Mouse (Mus musculus) layer of hippocampus, postnatal 36 days (tissue): ENCODE results near the gene Fdx1l. TPM values are rescaled to one million over a fixed set of nuclear protein-coding genes. Genes with fewer than 3 reads are reported as not detected.

Source experiments
- DNase-seq, 2 experiments: peaks; one replicate each; pipeline ENCODE4 v3.0.0; 2022
- microRNA-seq, 2 experiments: library from miRNA; unstranded; fragments of <30 nt; microRNA quantifications; one replicate each; pipeline ENCODE4 v1.2.0; 2021
- total RNA-seq, 2 experiments: library from RNA; stranded (reverse); gene quantifications; 2 replicates each; pipeline ENCODE4 v1.2.3; 2021

The Fdx1l gene
- total RNA-seq, 2 experiments from 2014 or later = 56.0 to 64.5 TPM

- DNase-seq = no peak
These were observed 45.6 kb downstream of the Fdx1l start for GRCm38 (mm10) chr9:21027774-21028290.

DNA sequence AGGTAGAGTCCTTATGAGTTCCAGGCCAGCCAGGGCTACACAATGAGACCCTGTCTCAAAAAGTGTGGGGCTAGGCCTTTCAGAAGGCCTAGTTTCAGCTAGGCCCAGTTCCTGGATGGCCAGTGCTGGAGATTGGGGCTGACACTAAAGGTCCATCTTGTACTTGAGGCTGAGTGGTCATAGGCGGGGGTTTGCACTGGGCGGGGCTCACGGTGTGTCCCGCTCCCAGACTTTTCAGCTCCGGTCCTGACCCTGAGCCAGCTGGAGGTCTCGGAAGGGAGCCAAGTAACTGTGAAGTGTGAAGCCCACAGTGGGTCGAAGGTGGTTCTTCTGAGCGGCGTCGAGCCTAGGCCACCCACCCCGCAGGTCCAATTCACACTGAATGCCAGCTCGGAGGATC, 46.6 kb downstream of the Fdx1l start:
- DNase-seq = no peak

GRCm38 (mm10) chr9:21025258-21025810, 48.1 kb downstream of the Fdx1l start:
- no peak for DNase-seq

DNA sequence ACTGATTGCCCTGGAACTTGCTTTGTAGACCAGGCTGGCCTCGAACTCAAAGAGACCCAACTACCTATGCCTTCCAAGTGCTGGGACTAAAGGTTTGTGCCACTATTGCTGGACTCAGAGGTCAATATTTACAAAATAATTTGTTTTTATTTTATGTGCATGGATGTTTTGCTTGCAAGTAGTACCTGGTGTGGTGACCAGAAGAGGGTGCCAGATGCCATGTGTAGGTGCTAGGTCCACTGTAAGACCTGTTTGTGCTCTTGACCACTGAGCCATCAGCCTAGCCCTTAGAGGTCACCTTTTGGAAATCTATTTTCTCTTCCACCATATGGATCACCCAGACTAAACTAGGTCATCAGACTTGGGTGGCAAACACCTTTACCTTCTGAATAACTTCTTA, 50.7 kb downstream of the Fdx1l start:
- no peak for DNase-seq

DNA sequence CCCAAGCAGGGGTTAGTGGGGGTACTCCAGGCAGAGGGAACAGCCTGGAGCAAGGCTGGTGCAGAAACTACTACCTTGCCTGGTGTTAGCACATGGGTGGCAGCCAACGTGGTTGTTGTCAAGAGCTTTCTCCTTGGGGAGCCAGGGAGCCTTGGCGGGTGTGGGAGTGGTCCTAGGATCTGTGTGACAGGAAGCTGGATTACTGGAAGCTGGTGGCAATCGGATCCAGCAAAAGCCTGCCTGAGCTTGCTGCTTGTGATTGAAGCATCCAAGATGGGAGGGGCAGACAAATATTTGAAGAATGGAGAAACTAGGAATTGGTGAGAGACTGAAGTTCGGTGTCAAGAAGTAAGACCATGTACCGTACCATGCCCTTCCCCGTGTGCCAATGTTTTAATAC, 51.1 kb downstream of the Fdx1l start:
- DNase-seq = no peak

DNA sequence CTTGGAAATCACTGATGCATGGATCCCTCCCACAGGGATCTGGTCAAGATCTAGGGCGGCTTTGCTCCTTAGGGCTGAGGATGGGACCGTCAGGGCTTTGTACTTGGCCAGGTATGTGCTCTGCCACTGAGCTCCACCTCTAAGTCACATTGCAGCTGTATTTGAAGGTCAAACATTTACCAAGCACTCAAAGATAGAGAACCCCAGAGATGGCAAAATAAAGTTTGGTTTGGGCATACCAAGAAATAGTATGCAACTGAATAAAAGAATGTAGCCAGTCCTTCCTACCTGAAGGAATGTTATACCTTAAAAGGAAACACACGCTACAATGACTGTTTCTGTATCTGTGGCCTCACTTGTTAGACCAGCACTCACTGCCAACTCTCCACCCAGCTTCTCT, 52.1 kb downstream of the Fdx1l start:
- no peak for DNase-seq

GRCm38 (mm10) chr9:21018600-21018999, 54.8 kb downstream of the Fdx1l start:
- no peak for DNase-seq

Small RNAs within 50 kb of the gene (microRNA-seq; reads per million reads assigned to microRNA genes)
- gene Mir1900 = 0 reads per million in 2 experiments
- gene Mir7082 = 0.85 to 1.8 reads per million in 2 experiments

Other genes starting within 250 kb of the Fdx1l start
- gene A230050P20Rik, start 205.0 kb downstream of the Fdx1l start, total RNA-seq = 10 to 100 TPM; 68.4 to 69.6 TPM
- gene Angptl6, start 193.9 kb downstream of the Fdx1l start, total RNA-seq = 1 to 10 TPM; 9.8 to 9.9 TPM
- gene Ppan, start 185.4 kb downstream of the Fdx1l start, total RNA-seq = 10 to 100 TPM; 19.8 to 24.9 TPM
- gene Eif3g, start 175.0 kb downstream of the Fdx1l start, total RNA-seq = 100 to 1,000 TPM; 120 to 127 TPM
- 10 to 100 TPM; 34.0 to 35.1 TPM for gene Dnmt1, start 113.7 kb downstream of the Fdx1l start, total RNA-seq
- 1 to 10 TPM; 1.2 to 2.8 TPM for gene S1pr2, start 96.8 kb downstream of the Fdx1l start, total RNA-seq
- 10 to 100 TPM; 61.1 to 65.8 TPM for gene Mrpl4, start 70.9 kb downstream of the Fdx1l start, total RNA-seq
- 1 to 10 TPM; 1.9 to 3.6 TPM for gene Icam1, start 57.6 kb downstream of the Fdx1l start, total RNA-seq
- gene Icam4, start 44.2 kb downstream of the Fdx1l start, total RNA-seq = 1 to 10 TPM in 1 of 2 experiments, under 1 TPM in 1; 0.63 to 1.2 TPM
- 100 to 1,000 TPM; 360 to 373 TPM for gene Icam5, start 41.5 kb downstream of the Fdx1l start, total RNA-seq
- gene Zglp1, start 6.5 kb downstream of the Fdx1l start, total RNA-seq = not detected
- 1 to 10 TPM; 2.5 to 2.9 TPM for gene Gm49373, start 518 bp downstream of the Fdx1l start, total RNA-seq
- 1 to 10 TPM; 4.8 to 5.0 TPM for gene Gm38431, start 18.4 kb upstream of the Fdx1l start, total RNA-seq
- gene Raver1, start 18.4 kb upstream of the Fdx1l start, total RNA-seq = 10 to 100 TPM; 29.9 to 31.5 TPM
- 10 to 100 TPM; 14.6 to 18.0 TPM for gene Tyk2, start 57.6 kb upstream of the Fdx1l start, total RNA-seq
- gene Cdc37, start 76.4 kb upstream of the Fdx1l start, total RNA-seq = 100 to 1,000 TPM; 142 to 150 TPM
- gene Pde4a, start 92.1 kb upstream of the Fdx1l start, total RNA-seq = 10 to 100 TPM; 84.2 to 86.8 TPM
- 10 to 100 TPM; 57.2 to 58.1 TPM for gene Keap1, start 165.7 kb upstream of the Fdx1l start, total RNA-seq
- gene S1pr5, start 174.8 kb upstream of the Fdx1l start, total RNA-seq = 10 to 100 TPM; 11.1 to 11.2 TPM
- 10 to 100 TPM; 38.8 to 40.9 TPM for gene Atg4d, start 191.7 kb upstream of the Fdx1l start, total RNA-seq
- gene Kri1, start 214.4 kb upstream of the Fdx1l start, total RNA-seq = 10 to 100 TPM; 48.1 to 50.2 TPM
- gene Cdkn2d, start 217.8 kb upstream of the Fdx1l start, total RNA-seq = 10 to 100 TPM; 53.0 to 62.9 TPM
- gene Ap1m2, start 238.7 kb upstream of the Fdx1l start, total RNA-seq = under 1 TPM; 0.35 to 0.57 TPM
- 10 to 100 TPM; 49.6 to 56.3 TPM for gene Slc44a2, start 247.1 kb upstream of the Fdx1l start, total RNA-seq